Mouse (Mus musculus): Measurements from ENCODE around the gene Gsap. TPM values are rescaled to one million over a fixed set of nuclear protein-coding genes. Genes with fewer than 3 reads are reported as not detected.
"Not testable (repeated sequence)": the region's sequence is repeated elsewhere in the genome, so short reads cannot be mapped to it uniquely, and the experiment has no call there.

Gsap gene
- 10 to 100 TPM; 36.4 to 48.7 TPM for polyA plus RNA-seq (2017; shearing (Covaris generic))

DNA sequence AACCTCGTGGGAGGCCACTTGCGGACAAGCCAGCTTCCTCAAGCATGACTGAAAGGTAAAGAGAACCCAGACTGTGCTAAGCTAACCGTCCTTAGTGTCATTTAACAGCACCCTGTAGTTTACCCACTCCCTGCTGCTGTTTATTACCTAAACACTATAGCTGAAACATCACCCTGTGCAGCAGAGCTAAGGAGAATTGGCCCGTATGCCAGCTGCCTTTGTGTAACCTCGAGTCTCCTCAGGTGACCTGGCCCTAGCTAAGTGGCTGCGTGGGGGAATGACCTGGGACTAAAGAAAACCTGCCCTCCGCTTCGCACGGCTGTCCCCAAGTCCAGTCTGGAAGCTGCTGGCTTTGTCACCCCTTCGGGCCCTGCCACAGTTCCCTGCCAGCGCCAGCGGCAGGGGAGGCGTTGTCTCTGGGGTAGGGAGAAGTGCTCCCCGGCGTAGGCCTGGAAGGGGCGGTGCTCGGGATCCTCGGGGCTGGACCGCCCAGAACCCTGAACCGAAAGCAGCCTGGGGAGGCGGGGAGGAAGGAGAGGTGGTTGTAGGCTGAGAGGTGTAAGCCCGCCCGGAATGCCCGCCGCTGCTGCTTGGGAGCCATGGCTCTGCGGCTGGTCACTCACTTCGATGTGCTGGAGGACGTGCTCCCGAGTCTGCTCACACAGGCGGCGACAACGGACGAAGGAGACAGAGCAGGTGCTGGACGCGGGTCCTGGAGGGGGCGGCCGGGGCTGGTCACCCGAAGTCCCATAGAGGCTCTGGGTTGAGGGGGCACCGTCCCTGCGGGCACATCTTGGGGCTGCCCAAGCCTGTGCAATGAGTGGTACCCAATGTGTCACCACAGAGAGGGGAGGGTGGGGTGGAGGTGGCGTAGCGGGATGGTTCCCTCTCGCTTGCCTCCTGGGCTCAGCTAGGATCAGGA is at the start of gene Gsap:
Gene Gsap, plus strand, starts transcription at position 492 of the 922 bp plus-strand sequence.
- ATAC-seq = peak; percentile 90

DNA sequence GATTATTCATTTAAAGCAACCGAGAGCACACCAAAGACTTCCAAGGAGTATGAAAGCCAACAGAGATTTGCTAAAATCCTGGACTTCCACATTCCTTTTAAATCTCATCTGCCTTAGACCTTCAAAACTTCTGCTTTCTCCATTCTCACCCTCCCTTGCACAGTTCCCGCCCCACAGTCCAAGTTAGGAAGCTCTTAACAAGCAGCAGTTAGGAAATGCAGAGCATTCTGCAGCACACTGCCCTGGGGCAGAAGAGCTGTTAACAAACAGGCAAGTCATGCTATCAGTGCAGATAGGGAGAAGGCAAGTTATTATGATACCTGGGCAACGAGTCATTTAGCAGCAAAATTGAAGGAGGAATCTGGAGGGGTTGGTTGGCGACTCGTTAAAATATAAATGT is 49.5 kb upstream of the Gsap start:
- no peak for ATAC-seq

DNA sequence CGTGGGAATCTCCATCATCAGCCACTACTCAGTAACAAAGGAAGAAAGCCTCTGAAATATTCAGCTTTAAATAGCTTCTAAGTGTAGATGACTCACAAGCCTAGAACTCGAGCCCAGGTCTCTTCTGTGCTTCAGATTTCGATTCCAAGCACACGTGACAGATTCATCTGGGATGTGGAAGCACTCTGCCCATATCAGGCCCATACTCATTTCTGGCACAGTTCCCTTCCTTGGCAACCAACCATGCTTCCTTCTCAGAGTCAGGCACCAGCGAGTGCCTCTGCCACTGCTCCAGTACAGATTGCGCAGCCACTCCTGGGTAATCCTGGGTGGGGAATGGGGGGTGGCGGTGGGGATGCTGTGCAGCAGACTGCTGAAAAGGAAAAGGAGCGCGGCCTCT is 46.5 kb upstream of the Gsap start:
- no peak for ATAC-seq

DNA sequence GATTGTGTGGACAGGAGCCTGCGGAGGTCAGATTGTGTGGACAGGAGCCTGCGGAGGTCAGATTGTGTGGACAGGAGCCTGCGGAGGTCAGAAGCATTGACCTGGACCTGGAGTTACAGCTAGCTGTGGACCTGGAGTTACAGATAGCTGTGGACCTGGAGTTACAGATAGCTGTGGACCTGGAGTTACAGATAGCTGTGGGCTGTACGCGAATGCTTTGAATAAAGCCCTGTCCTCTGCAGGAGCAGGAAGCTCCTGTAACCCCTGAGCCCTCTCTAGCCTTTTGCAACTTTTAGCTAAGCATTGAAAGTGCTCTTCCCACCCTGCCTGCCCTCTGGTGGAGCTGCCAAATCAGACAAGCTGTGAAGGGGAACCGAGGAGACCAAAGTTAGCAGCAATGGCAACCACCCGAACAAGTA is 44.9 kb upstream of the Gsap start:
- ATAC-seq = not testable (repeated sequence)

GRCm38 (mm10) chr5:21141626-21142025 is 44.4 kb upstream of the Gsap start:
- ATAC-seq = no peak

- ATAC-seq = no peak
These were observed 43.0 kb upstream of the Gsap start for GRCm38 (mm10) chr5:21143032-21143431.

DNA sequence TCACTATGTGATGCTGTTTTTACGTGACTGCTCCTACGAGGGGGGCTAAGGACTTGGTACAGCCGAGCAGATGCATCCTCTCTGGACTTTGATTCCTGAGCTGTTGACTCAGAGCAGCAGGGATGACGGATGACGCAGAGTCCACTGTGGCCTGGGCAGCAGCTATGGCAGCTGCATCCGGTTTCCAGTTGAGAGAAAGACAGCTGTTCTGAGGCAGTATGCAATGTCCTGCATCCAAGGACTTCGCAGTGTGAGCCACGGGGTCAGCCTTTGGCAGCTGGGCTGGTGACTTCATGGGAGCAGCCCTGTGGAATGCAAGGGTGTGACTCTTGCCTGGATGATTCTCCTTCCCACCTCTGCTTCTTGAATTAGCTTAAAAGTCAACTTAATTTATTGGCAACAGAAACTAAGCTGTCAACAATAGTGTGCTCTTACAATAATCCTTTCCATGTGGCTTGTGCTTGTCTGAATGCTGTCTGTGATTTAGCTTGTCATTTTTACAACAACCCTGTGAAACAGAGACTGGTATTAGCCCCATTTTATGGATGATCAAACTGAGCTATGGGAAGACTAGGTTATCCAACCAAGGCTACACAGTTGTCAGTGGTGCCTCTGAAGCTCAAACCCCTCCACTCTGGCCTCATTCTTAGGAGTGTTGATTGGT is 41.4 kb upstream of the Gsap start:
- ATAC-seq = no peak

DNA sequence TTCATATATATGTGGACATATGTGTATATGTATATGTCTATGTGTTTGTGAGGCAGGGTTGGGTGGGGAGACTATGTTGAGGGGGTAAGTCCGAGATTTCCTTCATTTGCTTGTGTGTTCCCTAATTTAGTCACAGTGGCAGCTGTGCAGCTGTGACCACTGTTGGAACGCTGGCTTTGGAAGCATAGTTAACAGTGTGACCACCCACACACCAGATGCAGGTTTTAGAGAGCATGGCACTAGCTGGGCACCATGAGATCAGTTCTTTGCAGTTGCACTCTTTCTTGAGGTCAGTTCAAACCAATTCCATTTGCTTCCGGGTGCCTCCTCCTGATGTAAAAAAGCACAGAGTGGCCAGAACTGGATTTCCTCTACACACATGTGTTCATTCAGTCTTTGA is 37.7 kb upstream of the Gsap start:
- ATAC-seq = no peak

DNA sequence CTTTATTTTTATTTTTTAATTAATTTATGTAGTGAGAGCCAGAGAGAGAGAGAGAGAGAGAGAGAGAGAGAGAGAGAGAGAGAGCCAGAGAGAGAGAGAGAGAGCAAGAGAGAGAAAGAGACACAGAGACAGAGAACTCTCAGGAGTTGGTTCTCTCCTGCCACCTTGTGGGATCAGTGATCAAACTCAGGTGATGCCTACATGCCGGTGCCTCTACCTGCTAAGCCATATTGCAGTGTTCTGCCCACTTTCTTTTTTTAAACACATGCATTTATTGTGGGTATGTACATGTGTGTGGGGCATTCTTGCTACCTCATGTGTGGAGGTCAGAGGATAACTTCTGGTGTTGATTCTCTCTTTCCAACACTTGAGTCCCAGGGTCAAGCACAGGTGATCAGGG is 32.4 kb upstream of the Gsap start:
- ATAC-seq = no peak

DNA sequence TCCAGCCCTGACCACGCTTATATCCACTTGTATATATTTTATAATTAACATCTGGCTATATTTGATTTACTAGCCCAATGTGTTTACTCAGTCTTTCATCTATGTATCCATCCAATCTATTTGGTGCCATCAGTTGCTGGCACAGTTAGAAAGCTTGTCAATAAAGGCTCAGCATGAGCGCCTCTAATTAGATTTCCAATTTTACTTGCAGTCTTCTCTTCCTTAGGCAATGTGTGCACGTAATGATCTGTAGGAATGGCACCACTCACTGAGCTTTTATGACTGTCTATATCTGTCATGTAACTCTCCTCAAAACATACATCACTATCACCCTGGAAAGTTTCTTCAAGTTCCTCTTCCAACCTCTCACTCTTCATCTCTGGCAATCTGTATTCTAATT is 29.3 kb upstream of the Gsap start:
- ATAC-seq = no peak

DNA sequence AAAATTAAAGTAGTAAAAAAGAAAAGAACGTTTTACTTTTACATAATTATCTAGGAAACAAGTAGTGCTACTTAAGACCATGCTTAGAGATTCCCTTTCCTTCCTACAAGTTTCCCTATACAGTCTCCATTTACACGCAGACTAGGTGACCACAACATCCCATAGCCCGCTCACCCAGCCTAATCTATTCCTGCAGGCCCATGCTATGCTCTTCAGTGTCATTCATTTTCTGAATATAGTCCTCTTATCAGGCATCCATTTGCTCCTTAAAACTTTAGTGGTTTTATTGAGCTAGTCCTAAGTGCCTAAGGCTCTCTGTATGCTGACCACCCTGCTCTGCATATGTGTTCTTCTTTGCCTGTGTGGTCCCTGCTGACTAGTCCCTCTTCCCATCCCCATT is 26.5 kb upstream of the Gsap start:
- ATAC-seq = no peak

DNA sequence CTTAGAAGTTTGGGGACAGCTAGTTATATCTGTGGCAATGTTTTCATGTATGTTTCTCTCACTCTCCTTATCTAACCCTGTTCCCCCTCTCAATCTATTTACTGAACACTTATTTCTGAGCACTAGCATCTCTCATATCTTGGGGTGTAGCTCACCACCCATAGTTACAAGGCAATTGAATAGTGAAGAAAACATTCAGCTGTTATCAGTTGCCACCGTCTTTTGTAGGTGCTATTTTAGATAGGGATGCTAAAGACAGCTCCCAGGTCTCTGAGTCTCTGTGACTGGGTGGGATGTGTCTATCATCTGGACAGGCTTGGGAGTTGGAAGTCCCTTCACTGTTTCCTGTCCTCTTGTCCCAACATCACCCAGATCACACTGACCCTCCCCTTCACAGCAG is 25.3 kb upstream of the Gsap start:
- ATAC-seq = no peak

GRCm38 (mm10) chr5:21163421-21163820 is 22.6 kb upstream of the Gsap start:
- ATAC-seq = no peak

DNA sequence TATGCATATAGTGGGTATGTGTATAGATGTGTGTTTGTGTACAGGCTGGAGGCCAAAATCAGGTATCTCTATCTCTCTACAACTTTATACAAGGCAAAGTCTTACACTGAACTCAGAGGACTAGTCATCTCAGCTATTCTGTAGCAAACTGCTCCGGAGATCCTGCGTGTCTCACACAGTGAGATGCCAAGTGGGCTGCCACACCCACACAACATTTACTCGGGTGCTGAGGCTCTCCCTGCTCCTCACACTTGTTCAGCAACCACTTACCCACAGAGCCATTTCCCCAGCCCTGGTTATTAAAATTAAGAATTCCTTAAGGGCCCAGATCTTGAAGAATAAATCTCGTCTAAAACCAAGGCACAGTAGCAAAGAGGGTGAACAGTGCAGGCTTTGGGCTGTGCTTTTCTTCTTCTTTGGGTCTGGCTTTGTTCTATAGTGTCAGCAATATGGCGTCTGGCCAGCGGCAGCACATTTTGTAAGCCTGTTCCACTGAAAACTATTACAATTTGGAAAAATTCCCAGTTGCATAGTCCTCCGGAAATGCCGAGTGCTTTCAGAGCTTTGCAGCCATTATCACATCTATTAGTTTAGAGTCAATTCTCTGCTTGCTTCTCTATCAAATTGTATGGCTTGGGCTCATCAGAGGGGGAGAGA is 17.2 kb upstream of the Gsap start:
- ATAC-seq = no peak

- ATAC-seq = no peak
These were observed 16.7 kb upstream of the Gsap start for GRCm38 (mm10) chr5:21169346-21169745.

GRCm38 (mm10) chr5:21169877-21170276 is 16.2 kb upstream of the Gsap start:
- no peak for ATAC-seq

DNA sequence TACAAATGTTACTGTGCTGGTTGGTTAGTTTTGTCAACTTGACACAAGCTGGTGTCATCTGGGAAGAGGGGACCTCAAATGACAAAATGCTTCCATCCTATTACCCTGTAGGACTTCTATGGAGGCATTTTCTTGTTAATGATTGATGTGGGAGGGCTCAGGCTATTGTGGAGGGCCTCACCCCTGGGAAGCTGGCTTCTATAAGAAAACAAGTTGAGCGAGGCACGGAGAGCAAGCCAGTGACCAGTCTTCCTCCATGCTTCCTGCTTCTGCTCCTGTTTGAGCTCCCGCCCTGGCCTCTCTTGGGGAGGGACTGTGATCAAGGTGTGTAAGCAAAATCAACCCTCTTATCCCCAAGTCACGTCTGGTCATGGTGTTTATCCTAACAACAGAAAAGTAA is 15.6 kb upstream of the Gsap start:
- ATAC-seq = no peak

DNA sequence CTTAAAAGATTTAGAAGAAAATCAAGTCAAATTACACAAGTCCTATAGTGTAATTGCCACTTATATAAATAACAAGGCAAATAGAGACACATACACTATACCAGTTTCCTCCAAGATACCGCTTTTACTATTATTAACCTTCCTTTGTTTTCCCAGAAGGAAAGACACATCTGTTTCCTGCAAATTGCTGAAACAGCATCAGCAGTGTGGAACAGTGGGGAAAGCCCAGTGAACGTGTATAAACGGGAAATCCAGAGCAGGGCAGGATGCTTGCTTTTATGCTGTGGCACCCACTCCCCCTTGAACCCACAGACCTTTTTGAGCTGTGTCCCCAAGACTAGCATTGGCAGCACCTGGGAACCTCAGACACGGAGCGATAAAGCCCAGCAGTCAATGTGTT is 15.2 kb upstream of the Gsap start:
- ATAC-seq = no peak

DNA sequence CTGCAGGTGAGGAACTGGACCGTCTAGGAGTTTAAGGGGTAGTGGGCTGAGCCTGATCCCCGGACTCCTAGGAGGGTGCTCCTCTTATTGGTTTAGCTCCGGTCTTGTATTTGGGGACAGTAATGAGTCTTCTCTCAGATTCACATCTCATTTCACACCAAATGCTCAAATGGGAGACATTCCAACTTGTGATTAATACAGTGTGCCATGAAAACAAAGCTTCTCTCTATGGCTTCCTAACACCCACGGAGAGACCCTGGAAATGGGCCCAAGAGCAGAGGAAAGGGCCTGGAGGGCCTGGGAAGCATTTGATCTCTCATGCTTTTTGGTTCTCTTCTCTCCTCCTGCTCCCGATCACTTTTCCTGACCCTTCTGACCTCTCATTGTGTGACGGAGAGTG is 14.7 kb upstream of the Gsap start:
- ATAC-seq = no peak

GRCm38 (mm10) chr5:21172316-21172715 is 13.7 kb upstream of the Gsap start:
- no peak for ATAC-seq

DNA sequence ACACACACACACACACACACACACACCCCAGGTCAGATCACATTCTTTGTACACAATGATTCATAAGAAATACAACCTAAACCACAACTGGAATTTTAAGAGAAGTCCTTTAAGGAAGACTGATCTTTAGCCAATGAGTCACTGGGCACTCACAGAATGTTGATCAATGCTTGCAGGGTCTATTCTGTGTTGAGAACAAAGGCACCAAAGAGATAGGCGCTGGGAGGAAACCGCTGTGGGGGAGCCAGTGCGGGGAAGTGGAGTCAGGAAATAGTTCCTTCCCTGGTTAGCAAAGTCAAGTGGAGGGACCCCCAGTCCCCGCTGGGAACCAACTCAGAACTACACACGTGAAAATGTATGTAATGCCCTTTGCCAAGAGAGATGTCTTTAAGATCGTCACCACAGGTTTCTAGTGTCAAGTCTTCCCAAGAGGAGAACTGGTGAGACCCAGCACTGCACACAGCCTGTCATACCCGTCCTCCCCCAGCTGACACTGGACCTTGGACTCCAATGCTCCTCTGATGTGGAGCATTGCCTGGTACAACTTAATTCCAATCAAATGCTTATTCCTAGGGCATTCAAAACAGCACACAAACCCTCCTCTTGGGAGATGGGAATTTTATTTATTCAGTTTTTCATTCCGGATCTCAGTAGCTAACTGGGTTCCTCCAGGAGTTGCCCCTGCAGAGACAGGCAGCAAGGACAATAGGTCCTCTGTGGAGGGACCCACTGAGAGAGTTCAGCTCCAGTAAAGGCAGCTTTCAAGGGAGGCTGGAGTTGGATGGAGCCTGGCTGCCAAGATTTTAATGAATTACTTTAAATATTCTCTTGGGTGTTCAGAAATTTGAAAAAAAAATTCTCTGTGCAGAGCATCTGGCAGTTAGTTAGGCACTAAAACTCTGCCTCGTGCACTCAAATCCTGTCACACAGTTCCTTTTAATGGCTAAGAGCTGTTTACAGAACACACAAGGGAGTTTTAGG is 10.6 kb upstream of the Gsap start:
- no peak for ATAC-seq

DNA sequence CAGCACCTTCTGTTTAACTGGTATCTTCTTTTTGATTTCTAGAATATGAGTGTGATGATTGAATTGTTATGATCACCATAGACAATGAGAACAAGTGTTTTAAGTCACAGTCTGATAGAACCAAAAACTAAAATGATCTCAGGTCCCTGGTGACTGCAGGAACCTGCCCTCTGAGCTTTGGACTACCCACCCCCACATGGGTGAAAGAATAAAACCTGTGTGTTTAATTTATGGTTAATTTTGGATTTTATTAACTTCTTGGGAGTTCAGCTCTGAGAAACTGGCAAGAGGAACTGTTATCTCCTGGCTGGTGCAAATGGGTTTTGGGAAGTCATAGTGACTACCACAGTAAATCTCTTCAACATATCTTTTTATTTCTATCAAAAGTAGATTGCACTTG is 6.6 kb upstream of the Gsap start:
- ATAC-seq = no peak

All from CD4-positive, CD25-positive, alpha-beta regulatory T cell, adult 4 months (primary cell).